Mouse (Mus musculus): Measurements from ENCODE around the gene Leng8.
"Not testable (repeated sequence)": the region's sequence is repeated elsewhere in the genome, so short reads cannot be mapped to it uniquely, and the experiment has no call there.

The Leng8 gene

GRCm38 (mm10) chr7:4143506-4143905, 6.7 kb downstream of the Leng8 start:
- in situ Hi-C loops (cut with MboI; ENCODE audit: unreplicated experiment in 2 of 2): loop anchor here (10.0 to 25.0 kb wide), 4 partner anchors 449 to 794 kb away; partner anchors contain the start of genes Ssc5d (in 2 of the 2), Ube2s (in 2 of the 2), Mboat7 (in 1 of the 2) and Tmem86b (in 1 of the 2)

DNA sequence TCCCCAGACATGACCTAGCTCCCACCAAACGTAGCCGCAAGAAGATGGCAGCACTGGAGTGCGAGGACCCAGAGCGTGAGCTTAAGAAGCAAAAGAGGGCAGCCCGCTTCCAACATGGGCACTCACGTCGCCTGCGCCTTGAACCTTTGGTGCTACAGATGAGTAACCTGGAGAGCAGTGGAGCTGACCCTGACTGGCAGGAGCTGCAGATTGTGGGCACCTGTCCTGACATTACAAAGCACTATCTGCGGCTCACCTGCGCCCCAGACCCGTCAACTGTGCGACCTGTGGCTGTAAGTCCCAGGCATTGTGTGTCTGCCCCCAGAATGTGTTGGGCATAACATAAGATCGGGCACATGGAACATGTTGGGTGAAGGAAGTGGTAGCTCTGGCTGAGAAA, 7.2 kb downstream of the Leng8 start:
- in situ Hi-C loops (cut with MboI; ENCODE audit: unreplicated experiment in 2 of 2): loop anchor here (10.0 to 25.0 kb wide), 4 partner anchors 449 to 793 kb away; partner anchors contain the start of genes Ssc5d (in 2 of the 2), Ube2s (in 2 of the 2), Mboat7 (in 1 of the 2) and Tmem86b (in 1 of the 2)

DNA sequence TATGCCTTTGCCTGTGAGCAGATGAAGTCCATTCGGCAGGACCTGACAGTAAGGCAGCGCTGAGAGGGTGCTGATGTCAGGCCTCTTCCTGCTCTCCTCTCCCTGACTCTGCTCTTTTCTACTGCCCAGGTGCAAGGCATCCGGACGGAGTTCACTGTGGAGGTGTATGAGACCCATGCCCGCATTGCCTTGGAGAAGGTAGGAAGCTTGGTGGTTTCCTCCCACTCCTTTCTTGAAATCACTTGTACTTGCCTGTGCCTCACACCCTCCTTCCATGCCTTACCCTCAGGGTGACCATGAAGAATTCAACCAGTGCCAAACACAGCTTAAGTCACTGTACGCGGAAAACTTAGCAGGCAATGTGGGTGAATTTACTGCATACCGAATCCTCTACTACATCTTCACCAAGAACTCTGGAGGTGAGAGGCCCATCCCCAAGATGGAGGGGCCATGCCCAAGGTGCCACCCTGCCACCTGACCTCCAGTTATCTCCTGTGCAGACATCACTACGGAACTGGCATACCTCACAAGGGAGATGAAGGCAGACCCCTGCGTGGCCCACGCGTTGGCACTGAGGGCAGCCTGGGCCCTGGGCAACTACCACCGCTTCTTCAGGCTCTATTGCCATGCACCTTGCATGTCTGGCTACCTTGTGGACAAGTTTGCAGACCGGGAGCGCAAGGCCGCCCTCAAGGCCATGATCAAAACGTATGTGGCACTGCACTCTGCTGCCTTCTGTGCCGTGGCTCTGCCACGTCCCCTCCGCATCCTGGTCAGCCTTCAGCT, 8.1 kb downstream of the Leng8 start:
- in situ Hi-C loops (cut with MboI; ENCODE audit: unreplicated experiment in 2 of 2): loop anchor here (5.0 to 25.0 kb wide), 5 partner anchors 282 to 792 kb away; partner anchors contain the start of genes Ssc5d (in 2 of the 2), Ube2s (in 2 of the 2), Mboat7 (in 1 of the 2) and Tmem86b (in 1 of the 2)

- in situ Hi-C loops (cut with MboI; ENCODE audit: unreplicated experiment in 2 of 2): loop anchor here (5.0 to 25.0 kb wide), 5 partner anchors 282 to 792 kb away; partner anchors contain the start of genes Ssc5d (in 2 of the 2), Ube2s (in 2 of the 2), Mboat7 (in 1 of the 2) and Tmem86b (in 1 of the 2)
These were observed 8.8 kb downstream of the Leng8 start for GRCm38 (mm10) chr7:4145552-4146190.

GRCm38 (mm10) chr7:4146241-4147180, 9.7 kb downstream of the Leng8 start:
- in situ Hi-C loops (cut with MboI; ENCODE audit: unreplicated experiment in 2 of 2): loop anchor here (5.0 to 25.0 kb wide), 5 partner anchors 281 to 791 kb away; partner anchors contain the start of genes Ssc5d (in 2 of the 2), Ube2s (in 2 of the 2), Mboat7 (in 1 of the 2) and Tmem86b (in 1 of the 2)

DNA sequence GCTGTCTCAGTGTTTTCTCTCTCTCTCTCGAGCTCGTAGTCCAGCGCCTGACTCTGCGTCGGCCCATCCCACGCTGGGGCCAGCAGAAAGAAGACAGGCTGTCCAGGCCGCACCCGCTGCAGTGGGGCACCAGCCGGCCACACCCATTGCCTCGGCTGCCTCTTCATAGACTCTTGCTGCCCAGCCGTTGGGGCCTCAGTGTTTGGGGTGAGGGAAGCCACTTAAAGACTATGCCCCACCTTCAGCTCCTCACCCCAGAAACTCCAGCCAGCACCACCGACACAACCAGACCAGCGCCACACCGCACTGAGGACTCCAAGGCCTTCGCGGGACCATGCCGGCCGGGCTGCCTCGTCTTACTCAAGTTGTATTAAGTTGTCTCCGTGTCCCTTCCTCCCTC, 10.5 kb downstream of the Leng8 start:
- in situ Hi-C loops (cut with MboI; ENCODE audit: unreplicated experiment in 2 of 2): loop anchor here (5.0 to 25.0 kb wide), 5 partner anchors 280 to 790 kb away; partner anchors contain the start of genes Ssc5d (in 2 of the 2), Ube2s (in 2 of the 2), Mboat7 (in 1 of the 2) and Tmem86b (in 1 of the 2)

GRCm38 (mm10) chr7:4147836-4148235, 11.0 kb downstream of the Leng8 start:
- in situ Hi-C loops (cut with MboI; ENCODE audit: unreplicated experiment in 2 of 2): loop anchor here (5.0 to 25.0 kb wide), 5 partner anchors 279 to 789 kb away; partner anchors contain the start of genes Ssc5d (in 2 of the 2), Ube2s (in 2 of the 2), Mboat7 (in 1 of the 2) and Tmem86b (in 1 of the 2)

DNA sequence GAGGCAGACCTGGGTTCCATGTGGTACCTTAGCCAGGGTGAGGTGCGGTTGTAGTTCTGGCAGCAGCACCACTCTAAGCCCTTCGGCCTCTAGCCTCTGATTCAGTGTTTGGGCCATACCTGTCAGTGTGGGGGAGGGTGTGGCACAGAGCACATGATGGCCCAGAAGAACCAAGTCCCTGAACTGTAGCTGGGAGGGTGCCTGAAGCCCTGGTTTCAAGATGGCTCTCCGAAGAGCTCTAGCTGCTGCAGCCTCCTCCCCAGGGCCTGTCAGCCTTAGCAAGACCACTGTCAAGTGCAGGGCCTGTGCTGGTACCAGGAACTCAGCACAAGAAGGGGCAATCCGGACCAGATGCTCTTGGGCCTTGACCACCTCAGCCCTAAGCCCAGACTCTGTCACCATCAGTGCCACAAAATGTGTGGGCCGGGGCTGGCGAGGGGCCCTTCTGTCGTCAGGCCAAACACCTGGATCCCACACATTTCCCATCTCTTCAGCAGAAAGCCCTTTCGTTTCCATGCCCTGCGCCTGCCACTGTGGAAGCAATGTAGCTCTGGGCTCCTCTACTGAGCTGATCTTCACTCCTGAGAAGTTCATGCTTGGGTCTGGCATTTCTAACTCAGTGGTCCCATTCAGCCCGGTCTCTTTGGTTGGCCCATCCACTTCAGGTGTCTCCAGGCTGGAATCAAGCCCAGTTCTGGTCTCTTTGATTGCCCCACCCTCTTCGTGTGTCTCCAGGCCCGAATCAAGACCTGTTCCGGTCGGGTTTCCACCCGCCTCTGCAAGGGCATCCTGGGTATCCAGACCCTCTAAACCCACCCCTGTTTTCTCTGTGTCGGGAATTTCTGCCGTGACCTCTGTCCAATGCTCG, 11.7 kb downstream of the Leng8 start:
- in situ Hi-C loops (cut with MboI; ENCODE audit: unreplicated experiment in 2 of 2): loop anchor here (5.0 to 25.0 kb wide), 5 partner anchors 279 to 789 kb away; partner anchors contain the start of genes Ssc5d (in 2 of the 2), Ube2s (in 2 of the 2), Mboat7 (in 1 of the 2) and Tmem86b (in 1 of the 2)

DNA sequence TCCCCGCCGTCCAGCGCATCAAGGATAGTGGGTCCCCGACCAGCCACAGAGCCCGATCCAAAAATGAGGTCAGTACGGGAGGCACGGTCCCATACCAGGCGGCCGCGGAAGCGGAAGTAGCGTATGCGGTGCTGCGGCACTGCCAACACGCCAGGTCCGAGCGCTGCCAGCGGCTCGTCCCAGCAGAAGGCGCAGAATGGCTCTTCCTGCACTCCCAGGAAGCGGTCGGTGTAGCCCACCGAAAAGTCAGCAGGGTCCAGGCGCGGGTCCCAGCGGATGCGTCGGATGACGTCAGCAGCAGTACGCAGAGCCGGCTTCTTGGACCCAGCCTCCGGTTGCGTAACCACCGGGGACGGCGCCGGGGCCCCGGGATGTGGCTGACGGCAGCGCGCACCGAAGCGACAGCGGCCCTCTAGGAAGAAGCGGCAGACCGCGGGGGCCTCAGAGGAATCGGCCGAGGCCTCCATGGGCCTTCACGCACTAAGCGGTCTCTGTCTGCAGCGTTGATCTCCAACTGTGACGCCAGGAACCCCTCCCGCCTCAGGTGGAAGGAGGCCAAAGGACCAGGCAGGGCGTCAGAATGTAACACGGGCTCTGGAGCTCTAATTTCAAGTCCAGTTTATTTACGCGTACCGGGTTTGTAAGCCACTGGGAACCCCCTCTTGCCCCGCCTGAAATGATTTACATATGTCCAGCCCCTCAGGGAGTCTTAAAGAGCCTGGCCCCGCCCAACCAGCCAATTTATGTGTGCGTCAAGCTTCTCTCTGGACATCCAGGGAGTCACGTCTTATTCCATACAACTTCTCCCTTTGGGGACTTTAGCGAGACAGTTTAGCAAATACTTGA, 12.6 kb downstream of the Leng8 start:
- in situ Hi-C loops (cut with MboI; ENCODE audit: unreplicated experiment in 2 of 2): loop anchor here (5.0 to 25.0 kb wide), 5 partner anchors 278 to 788 kb away; partner anchors contain the start of genes Ssc5d (in 2 of the 2), Ube2s (in 2 of the 2), Mboat7 (in 1 of the 2) and Tmem86b (in 1 of the 2)

GRCm38 (mm10) chr7:4150059-4150541, 13.3 kb downstream of the Leng8 start, which contains the start of gene Leng9:
Gene Leng9, minus strand, starts transcription at chr7:4150374.
- in situ Hi-C loops (cut with MboI; ENCODE audit: unreplicated experiment in 2 of 2): no loop called here

DNA sequence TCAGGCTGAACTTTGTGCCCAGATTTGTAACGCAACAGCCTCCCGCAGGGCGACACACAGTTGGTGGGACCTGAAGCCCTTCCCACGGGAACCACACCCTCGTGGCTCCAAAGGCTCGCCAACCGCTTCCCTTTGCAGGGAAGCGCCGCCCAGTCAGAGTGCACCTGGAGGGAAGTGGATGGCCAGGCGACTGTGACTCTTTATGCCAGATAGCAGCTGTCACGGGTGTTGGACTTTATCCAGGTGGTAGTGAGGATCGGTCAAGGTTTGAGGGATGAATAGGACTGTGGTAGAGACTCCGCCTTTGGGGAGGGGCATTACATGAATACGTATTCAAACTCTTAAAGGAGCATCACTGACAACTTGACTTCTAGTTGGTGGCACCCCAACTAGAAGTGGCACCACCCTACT, 14.0 kb downstream of the Leng8 start:
- in situ Hi-C loops (cut with MboI; ENCODE audit: unreplicated experiment in 2 of 2): no loop called here

DNA sequence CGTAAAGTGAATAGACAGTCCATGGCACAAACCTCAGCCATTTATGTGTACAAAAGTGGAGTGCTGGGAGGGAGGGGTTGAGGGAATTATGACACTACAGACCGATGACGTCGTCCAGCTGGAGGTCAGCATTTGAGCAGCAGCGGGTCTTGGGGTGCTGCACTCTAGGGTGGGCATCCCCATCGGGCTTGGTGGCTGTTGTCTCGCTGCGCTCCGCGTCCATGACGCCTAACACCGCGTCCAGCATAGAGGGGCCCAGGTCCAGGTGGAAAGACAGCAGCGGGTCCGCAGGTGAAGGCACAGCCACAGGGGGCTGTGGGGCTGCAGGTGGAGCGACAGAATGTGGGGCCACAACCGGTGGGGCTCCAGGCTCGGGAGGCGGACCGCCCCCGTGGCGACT, 14.4 kb downstream of the Leng8 start:
- in situ Hi-C loops (cut with MboI; ENCODE audit: unreplicated experiment in 2 of 2): no loop called here

GRCm38 (mm10) chr7:4154356-4154755, 17.5 kb downstream of the Leng8 start:
- in situ Hi-C loops (cut with MboI; ENCODE audit: unreplicated experiment in 2 of 2): no loop called here

GRCm38 (mm10) chr7:4154976-4155375, 18.1 kb downstream of the Leng8 start:
- in situ Hi-C loops (cut with MboI; ENCODE audit: unreplicated experiment in 2 of 2): no loop called here

DNA sequence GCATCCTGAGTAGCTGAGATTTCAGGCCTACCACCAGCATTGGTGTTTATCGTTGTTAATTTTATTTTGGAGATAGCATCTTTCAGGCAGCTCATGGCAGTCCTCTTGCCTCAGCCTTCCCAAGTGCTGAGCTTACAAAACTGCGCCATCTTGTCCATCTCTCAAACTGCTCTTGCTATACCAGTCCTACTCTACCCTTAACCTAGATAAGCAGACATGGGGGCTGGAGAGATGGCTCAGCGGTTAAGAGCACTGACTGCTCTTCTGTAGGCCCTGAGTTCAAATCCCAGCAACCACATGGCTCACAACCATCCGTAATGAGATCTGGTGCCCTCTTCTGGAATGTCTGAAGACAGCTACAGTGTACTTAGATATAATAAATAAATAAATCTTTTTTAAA, 24.8 kb downstream of the Leng8 start:
- in situ Hi-C loops (cut with MboI; ENCODE audit: unreplicated experiment in 2 of 2): not testable (repeated sequence)

DNA sequence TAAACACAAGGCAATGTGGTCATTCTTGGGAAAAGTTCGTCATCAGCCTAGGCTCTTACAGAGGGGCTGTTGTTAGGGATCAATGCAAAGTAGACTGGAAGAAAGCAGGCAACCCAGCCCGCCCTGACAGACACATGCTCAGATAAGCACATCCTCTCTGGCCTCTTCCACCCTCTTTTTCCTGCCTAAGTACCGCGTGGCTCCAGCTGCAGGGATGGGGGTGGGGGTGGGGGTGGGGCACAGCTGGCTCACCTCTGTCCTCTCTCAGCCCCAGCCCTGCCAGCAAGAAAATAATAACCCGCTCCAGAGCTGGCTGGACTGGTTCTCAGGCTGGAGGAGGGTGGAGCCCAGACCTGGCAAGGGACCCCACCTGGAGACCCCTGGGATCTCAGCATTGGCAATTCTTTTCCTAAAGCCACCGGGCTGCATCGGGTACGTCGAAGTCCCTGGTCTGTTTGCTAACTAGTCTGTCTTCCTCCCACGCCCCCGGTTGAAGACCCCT, 26.8 kb downstream of the Leng8 start:
- in situ Hi-C loops (cut with MboI; ENCODE audit: unreplicated experiment in 2 of 2): no loop called here

All from v-Abl transformed pro-B cells (cell line).